Mouse (Mus musculus) NIH3T3 (cell line): Measurements from ENCODE around the gene Pcbd1.

Source experiments
- DNase-seq: peaks from one replicate; pipeline ENCODE4 v3.0.0-alpha.2; 2012; ENCODE audit warnings: low read depth

Gene Pcbd1

DNA sequence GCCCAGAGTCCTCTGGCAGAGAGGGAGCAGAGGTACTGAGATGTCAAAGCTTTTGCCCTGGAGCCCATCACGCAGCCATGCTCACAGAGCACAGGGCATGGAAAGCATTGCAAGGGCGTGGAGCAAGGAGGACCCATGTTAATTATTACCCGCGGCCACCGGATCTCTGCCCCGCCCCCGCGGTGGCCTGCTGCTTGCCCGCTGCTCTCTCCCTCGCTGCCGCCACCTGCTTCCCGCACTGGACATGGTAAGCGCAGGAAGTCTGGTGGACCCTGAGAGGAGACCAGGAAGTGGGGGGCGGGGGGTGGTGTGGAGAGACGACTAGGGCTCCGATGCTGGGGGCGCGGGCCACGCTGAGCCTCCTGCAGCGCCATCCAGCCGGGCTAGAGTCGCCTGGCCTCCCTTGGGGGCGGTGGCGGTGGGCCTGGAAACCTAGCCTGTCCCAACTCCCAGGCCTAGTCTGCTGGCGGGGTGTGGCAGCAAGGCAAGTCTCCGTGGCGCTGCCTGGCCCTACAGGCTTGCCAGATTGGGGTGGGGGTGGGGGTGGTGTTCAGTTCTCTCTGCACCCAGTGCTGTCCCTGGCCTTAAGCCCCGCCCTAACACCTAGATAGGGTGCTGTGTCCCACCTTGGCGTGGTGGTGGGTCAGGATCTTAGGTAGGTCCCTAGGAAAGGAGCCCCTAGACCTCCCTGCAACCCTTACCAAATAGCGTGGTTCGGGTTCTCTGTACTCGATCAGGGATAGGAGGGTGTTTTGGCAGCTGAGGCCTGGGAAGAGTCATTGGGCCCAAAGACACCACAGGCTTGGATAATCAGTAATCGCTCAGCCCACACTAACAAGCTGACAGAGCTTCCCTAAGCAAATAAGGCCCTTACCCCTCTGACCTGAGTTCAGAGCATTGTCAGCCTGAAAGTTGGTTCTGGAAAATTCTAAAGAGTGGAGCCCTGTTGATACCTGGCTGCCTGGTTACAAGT, at the start of gene Pcbd1:
Pcbd1 (plus strand) TSS at position 162 of the 973 bp plus-strand sequence.
- no peak for DNase-seq

- DNase-seq, result no peak
Observed at GRCm38 (mm10) chr10:61039657-61040056, 49.5 kb upstream of the Pcbd1 start.

DNA sequence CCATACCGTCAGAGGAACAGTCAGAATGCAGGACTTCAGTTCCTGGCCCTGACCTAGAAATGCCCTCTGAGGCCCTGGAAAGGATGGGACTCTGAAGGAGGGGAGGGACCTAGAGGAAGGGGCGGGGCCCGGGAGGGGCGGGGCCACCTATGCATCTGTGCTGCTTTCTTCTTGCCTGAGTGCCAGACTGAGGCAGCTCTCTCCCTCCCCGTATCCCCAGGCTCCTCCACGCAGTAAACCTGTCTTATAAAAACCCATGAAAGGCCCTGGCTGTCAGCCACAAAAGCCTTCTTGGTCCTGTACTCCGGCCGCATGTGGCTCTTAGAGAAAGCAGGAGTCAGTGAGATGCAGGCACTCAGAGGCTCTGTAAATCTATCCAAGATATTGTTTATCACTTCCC, 44.0 kb upstream of the Pcbd1 start:
- peak; percentile 13 for DNase-seq

- DNase-seq, result peak; percentile 90
Observed at GRCm38 (mm10) chr10:61051993-61052613, 37.0 kb upstream of the Pcbd1 start.

DNA sequence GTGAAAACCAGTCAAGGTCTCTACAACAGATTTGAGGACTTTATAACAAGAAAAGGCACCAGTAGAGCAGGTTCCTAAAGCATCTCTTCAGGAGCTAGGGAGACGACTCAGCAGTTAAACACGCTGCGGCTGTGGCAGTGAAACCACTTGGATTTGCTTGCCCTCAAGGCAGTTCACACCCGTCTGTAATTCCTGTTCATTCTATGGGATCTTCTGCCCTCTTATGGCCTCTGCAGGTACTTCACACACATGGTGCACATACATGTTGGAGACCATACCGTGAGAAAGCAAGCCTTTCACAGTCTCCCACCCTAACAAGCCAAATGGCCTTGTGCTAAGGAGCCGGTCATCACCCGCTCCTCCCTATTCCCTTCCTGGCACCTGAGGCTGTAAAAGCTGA, 32.5 kb upstream of the Pcbd1 start:
- no peak for DNase-seq

DNA sequence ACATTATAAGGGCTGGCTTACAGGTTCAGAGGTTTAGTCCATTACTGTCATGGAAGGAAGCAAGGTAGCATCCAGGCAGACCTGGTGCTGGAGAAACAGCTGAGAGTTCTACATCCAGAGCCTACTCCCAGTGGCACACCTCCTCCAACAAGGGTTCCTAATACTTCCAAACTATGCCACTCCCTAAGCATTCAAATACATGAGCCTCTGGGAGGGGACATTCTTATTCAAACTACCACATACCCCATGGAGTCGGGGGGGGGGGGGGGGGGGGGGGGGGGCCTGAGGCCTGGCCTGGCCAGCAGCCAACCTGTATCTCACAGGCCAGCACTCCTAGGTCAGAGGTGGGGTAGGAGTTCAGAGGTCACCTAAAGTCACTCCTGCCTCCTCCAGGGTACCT, 30.0 kb upstream of the Pcbd1 start:
- no peak for DNase-seq

DNA sequence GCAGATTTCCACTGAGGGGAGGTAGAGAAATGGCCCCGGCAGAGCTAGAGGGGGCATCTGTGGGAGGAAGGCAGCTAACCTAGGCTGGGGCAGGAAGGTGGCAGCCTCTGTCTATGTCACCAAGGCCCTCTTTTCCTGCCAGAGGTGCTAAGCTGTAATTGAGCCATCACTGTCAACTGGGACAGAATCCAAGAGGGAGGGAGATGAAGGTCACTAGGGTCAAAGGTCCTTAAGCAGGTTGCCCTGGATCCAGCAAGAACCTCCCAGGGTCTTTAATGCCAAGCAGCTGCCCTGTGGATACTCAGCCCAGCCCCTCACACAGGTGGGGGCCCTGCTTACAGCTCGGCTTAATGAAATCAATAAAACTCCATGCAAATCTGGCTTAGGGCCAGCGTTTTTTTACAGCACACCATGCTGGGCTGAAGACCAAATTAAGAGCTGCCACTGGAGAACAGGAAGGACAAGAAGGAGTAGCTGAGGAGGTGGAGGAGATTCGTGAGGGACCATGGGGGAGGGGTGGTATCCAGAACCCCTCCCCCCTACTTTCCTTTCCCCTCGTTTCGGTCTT, 29.5 kb upstream of the Pcbd1 start:
- DNase-seq, result peak; percentile 27

GRCm38 (mm10) chr10:61063271-61063864, 25.8 kb upstream of the Pcbd1 start:
- no peak for DNase-seq

GRCm38 (mm10) chr10:61064635-61065034, 24.5 kb upstream of the Pcbd1 start:
- no peak for DNase-seq

DNA sequence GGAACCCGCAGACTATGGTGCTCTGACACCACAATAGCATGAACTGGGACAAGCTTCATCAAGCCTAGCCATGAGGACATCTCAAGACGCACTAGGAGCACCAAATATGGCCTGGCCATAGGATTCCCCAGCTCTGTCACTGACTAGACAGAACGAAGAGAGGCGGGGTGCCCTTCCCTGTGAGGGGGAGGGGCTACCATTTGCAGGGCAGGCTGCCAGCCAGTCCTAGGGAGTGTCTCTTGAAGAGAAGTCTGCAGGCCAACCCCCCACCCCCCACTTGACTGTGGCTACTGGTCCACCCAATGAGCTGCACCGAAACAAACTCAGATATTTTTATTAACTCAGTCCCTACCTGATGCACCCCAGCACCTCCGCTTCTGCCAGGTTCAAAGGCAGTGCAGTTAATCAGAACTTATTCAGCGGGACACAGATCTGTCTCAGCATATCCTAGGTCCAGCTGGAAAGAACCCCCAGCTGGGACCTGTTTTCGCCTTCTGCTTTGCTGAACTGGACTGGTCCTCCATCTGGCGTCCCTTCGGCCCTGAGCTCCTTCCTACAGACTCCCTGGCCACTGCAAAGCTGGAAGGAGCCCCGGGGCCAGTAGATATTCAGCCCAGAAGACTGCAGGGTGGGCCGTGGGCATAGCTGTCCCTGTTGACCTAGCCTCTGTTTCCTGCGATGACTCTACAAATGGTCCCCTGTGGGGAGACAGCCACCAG, 23.7 kb upstream of the Pcbd1 start:
- peak; percentile 34 for DNase-seq

DNA sequence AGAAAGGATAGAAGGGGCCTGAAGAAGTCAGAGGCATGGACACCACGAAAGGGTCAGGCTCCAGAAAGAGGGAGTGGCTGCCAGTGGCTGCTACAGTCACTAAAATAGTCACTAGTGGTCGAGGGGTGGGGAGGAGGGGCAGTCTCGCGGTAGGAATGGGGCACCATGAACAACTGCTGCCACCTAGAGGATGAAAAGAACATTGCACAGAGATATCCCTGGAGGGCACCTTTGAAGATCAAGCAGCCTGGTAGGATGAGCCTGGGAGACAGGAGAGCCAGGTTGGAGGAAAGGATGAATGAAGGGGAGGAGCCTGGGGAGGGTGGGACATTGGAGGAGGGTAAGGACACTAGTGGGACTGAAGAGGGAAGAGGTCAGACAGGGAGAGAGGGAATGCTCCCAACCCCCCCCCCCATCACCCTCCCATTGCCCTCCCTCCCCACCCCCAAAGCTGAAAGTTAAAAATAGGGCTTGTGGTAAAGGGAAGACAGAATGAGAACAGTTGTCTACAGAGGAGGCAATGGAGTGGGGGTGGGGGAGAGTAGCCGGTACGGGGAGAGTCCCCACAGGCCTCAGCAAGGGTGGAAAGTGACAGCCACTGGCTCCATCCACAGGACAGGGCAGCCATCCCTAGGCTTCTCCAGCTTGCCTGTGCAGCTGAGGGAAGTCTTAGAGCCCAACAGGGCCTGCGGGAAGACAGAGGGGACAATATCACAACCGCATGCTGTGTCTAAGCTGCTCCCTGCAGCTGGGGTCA, 20.5 kb upstream of the Pcbd1 start:
- DNase-seq, result peak; percentile 80

- no peak for DNase-seq
Observed at GRCm38 (mm10) chr10:61069248-61069647, 19.9 kb upstream of the Pcbd1 start.

DNA sequence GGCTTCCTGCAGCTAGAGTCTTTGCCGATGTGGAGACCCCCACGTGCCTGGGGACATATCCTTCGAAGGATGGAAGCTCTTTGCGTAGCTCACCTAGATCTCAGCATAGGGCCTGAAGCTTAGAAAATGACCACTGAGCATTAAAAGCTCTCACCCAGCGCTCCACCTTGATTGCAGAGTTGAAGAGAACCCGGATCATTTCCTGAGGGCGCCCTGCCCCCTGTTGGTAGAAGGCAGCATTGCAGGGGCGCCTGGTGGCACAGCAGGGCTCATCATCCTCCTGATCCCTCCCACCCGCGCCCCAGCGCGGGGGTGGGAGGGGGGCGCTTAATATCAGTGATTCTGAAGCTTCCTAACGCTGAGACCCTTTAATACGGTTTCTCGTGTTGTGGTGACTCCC, 16.8 kb upstream of the Pcbd1 start:
- DNase-seq, result peak; percentile 70

GRCm38 (mm10) chr10:61074643-61075042, 14.5 kb upstream of the Pcbd1 start:
- DNase-seq, result no peak

DNA sequence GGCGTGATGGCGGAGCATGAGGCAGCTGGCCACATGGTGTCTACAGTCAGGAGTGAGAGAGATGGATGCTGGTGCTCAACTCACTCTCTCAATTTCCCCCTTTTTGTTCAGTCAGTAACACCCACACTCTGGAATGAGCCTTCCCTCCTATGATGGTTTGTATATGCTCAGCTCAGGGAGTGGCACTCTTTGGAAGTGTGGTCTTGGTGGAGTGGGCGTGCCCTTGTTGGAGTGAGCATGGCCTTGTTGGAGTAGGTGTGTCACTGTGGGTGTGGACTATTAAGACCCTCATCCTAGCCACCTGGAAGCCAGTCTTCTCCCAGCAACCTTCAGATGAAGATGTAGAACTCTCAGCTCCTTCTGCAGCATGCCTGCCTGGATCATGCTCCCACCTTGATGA, 13.5 kb upstream of the Pcbd1 start:
- DNase-seq, result no peak

DNA sequence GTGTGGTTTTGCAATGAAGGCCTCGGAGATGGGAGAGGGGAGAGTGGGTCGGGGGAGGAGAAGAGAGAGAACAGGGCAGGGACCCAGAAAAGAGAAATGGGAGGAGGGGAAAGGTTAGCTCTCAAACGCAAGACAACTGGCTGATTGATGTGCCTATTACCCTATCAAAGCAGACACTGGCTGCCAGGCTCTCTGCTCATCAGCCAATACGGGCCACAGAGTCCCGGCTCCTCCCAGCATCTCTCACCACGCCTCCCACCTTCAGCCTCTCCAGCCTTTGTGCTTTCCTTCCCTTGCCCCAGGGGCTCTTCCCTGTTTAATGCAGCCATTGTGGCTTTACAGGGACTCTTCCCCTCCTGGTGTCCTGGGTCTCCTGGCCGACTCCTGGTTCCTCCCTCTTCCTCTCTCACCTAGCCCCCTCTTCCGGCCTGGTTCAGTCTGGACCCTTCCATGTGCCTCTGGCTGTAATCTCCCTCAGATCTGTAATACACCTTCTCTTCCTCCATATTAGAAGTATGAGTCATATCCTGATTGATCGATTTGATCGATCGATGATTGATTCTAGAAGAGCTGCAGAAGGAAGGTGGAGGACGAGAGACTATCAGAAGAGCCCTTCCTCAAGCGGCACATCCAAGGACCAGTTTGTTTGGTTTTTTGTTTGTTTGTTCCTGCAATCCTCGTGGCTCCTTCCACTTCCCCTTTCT, 8.8 kb upstream of the Pcbd1 start:
- DNase-seq, result peak; percentile 31

GRCm38 (mm10) chr10:61080931-61081255, 8.2 kb upstream of the Pcbd1 start:
- no peak for DNase-seq

DNA sequence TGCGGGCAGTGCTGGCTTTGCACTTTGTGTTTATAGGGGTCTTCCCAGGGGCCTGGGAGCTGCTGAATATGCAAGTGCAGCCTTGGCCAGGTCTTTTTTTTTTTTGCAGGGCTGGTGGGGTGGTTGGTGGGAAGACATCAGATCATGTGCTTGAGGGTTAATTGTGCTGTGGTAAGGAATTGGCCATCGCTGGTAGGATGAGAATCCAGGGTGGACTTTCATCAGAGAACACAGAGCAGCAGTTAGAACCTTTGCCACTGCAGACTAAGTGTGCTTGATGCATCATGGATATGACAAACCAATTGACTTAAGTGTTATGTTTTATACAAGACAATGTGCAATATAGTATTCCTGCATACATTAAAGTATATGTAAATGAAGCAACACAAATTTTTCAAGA, 3.8 kb upstream of the Pcbd1 start:
- no peak for DNase-seq

DNA sequence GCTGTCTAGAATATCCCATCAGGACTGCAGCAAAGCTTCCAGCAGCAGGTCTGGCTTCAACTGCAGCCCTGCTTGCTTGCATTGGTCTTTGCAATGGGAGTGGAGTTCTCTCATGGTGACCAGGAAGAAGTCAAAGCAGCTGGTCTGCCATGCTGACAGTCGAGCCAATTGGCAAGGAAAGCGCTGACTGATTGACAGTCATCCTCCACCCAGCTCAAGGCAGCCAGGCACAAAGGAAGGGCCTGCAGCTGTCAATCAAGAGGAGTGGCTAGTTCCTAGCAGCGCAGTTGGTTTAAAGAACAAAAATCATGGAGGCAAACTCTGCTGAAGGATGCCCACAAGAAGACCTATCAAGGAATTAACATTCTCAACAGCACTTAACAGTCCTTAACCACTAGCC, 2.6 kb upstream of the Pcbd1 start:
- peak; percentile 48 for DNase-seq

DNA sequence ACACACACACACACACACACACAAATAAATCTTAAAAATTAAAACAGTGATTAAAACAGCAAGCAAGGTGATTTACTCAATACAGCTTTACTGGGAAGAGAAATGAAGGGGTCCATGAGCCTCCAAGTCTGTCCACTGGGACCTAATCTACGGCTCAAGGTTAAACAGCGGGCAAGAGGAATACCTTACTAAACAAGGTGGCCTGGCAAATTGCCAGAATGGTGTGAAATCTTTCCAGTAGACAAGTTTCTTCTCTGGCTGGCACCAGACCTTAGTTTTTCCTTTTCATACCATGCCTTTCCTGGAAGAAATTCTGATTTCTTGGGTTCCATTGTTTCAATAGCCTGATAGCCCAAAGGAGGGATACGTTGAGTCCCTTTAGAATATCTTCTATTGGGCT, 663 bp upstream of the Pcbd1 start:
- peak; percentile 25 for DNase-seq

- DNase-seq, result no peak
Observed at GRCm38 (mm10) chr10:61091866-61092265, 2.7 kb downstream of the Pcbd1 start.
